Mouse (Mus musculus) frontal cortex, adult 2 months (tissue): ENCODE results near the gene Tpk1. TPM values are rescaled to one million over a fixed set of nuclear protein-coding genes. Genes with fewer than 3 reads are reported as not detected.
A peak's percentile ranks its signal among the peaks of the same experiment; 100 is the strongest.
"Not testable (repeated sequence)": the region's sequence is repeated elsewhere in the genome, so short reads cannot be mapped to it uniquely, and the experiment has no call there.

Experiments used
- DNase-seq, 2 experiments: peaks; one replicate each; pipeline ENCODE4 v3.0.0; 2022; ENCODE audit warnings: low spot score in 1 of 2; ENCODE audit errors: extremely low spot score in 1 of 2
- polyA plus RNA-seq: library from polyadenylated mRNA; depleted of rRNA; stranded (reverse); fragments of >200 nt; gene quantifications from 2 replicates; pipeline ENCODE4 v1.2.3, GENCODE M21; 2012

Tpk1 gene
- polyA plus RNA-seq, 1 experiment: 2.7 TPM

- no peak for DNase-seq
These were observed 22.4 kb downstream of the Tpk1 start for GRCm38 (mm10) chr6:43643718-43644117.

- peak; percentile 28 to 76 for DNase-seq
These were observed 23.7 kb downstream of the Tpk1 start for GRCm38 (mm10) chr6:43642375-43642774.

DNA sequence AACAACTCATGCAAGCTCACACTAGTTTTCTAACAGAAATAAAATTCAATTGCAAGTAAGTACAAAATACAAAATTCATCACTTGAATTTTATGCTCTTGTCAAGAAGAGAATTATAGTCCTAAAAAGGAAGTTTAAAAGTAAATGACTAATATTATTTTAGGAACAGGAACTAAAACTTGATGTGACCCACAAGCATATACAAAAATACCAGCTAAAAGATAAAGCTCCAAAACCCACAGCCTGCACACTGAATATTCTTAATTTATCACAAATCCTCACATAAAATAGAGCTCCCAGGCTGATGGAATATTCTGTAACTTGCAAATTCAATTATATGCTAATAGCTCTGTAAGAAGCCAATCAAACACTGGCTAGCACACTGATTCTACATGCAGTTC is 25.5 kb downstream of the Tpk1 start:
- no peak for DNase-seq

DNA sequence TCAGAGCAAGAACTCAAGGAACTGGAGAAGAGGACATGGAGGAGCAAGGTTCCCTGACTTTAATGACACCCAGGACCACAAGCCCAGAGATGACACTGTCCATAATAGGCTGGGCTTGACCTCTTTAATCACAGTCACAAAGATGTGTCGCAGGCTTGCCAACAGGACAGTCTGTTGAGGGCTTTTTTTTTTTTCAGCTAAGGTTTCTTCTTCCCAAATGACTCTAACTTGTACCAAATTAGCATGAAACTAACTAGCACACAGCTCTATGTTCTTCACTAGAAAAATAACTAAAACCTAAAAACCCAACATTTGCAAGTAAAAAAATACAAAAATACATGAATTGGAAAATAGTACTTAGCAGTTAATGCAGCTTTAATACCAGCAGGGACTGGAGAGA is 27.2 kb downstream of the Tpk1 start:
- no peak for DNase-seq

DNA sequence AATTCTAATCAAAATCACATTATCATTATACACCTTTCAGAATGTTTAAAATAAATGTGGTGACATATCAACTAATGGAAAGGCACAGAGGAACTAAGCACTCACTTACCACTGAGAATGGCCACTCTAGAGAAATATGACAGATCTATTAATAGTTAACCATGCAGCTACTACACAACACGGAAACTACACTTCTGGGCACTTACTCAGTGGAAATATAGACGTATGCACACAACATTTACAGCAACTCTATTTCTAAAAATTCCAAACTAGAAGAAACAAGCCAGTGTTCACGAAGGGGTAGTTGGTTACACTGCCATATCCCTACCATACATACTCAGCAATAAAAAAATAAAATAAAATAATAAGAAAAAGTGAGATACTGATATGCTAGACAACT is 28.0 kb downstream of the Tpk1 start:
- no peak for DNase-seq

- no peak for DNase-seq
These were observed 29.0 kb downstream of the Tpk1 start for GRCm38 (mm10) chr6:43636980-43637638.

- DNase-seq: no peak
These were observed 32.6 kb downstream of the Tpk1 start for GRCm38 (mm10) chr6:43633308-43633963.

DNA sequence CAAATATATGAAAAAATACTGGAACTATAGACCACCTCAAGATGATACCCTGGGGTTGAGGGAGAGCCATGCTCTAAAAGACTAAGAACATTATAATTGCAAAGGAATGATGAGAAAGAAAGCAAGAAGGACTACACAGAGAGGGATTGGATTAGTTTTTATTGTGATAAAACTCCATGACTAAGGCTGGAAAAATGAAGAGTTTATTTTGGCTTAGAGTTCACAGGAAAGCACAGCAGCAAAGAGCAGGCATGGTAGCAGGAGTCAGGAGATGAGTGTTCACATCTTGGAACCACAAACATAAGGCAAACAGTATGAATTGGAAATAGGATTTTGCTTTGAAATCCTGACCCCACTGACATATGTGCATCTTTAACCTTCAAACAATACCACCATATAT is 33.2 kb downstream of the Tpk1 start:
- DNase-seq: no peak

- not testable (repeated sequence) for DNase-seq
These were observed 42.6 kb downstream of the Tpk1 start for GRCm38 (mm10) chr6:43623448-43623847.

- DNase-seq: no peak
These were observed 46.8 kb downstream of the Tpk1 start for GRCm38 (mm10) chr6:43619258-43619657.

GRCm38 (mm10) chr6:43611770-43612169 is 54.3 kb downstream of the Tpk1 start:
- no peak for DNase-seq

DNA sequence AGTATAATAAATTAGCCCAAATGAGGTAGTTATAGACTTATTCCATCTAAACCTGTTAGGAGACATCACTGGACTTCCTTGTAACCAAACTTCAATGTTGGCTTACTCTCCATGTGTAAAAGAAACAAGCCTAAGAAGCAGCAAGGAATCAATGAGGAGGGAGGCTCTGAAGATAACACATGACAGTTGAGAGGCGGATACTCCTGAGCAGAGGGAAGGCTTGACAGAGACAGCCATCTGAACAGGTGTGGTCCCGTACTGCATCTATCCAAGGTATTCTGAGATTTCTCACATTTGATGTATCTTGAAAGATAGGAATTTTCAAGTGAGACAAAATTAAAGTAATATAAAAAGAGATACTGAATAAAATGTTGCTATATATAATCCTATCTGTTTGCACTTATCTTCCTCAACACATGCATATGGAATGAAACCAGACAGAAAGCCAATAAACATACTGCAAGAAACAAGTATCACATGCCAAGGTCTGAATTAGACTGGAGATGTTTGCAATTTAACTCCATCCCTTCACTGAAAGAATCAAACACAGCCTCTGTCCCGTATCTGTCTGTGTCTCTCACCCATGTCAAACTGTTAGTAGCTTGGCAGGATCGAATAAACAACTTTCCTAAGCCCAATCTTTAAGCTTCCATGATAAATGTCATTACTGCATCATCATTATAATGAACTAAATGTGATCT is 75.1 kb downstream of the Tpk1 start:
- DNase-seq: no peak

- peak in 1 of 2 experiments; percentile 9 for DNase-seq
These were observed 80.8 kb downstream of the Tpk1 start for GRCm38 (mm10) chr6:43585274-43585673.

- DNase-seq: no peak
These were observed 84.3 kb downstream of the Tpk1 start for GRCm38 (mm10) chr6:43581809-43582208.

- peak in 1 of 2 experiments; percentile 53 for DNase-seq
These were observed 98.2 kb downstream of the Tpk1 start for GRCm38 (mm10) chr6:43567885-43568284.

DNA sequence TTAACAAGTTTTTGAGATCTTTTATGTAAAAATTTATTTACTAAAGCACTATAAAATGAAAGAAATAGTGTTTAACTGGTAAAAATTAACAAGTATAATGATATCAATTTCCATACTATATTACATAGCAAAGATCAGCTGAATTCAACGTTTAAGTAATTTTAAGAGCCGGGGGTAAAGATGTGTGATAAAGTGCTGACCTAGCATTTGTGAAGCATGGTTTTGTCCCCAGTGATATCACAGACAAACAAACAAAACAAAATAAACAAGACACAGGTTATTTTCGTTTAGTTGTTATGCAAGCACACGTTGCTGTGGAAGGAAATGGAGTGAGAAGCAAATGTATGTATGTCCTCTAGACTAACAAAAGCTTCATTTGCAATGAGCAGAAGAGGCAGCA is 103.6 kb downstream of the Tpk1 start:
- DNase-seq: no peak

GRCm38 (mm10) chr6:43551410-43551809 is 114.7 kb downstream of the Tpk1 start:
- DNase-seq: no peak

GRCm38 (mm10) chr6:43546537-43546936 is 119.5 kb downstream of the Tpk1 start:
- no peak for DNase-seq

DNA sequence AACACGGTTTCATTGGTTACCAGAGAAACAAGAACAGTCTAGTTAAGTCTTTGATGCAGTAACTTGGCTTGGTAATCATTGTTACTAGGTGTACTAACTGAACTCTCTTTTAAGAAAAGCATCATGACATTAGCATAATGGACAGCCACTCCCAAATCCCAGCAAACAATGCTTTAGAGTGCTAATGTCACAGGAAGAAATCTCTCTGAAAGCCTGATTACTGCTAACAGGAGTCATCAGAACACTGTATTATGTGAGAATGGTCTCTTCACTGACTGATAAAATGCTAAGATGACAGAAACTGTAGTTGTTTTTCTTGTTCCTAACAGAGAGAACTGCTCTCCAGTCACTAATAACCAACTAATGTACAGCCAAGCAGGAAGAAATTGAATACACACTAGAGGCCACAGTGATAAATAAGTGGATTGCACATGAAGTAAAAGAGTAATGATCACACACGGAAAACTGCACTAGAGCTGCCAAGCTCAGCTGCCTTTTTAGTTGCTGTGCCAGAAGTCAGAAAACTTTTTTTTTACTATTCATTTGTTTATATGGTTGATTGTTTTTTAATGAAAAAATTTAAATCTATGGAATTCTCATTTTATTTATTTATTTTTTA is 128.7 kb downstream of the Tpk1 start:
- DNase-seq: no peak

- DNase-seq: no peak
These were observed 130.6 kb downstream of the Tpk1 start for GRCm38 (mm10) chr6:43535459-43535858.

GRCm38 (mm10) chr6:43533323-43533722 is 132.8 kb downstream of the Tpk1 start:
- DNase-seq: no peak
